Mouse (Mus musculus) MEL (cell line): ENCODE data around the gene Sart3.

Experiments used
- CTCF ChIP-seq, 3 experiments: IDR thresholded peaks in 2 of 3; conservative IDR thresholded peaks in 1 of 3; 2 replicates each; pipeline ENCODE4 v1.5.1; 2011 to 2012; ENCODE audit warnings: low read length in 3 of 3, low read depth in 2 of 3, mild to moderate bottlenecking in 2 of 3, improper control_type of control experiment in 1 of 3, inconsistent platforms in 1 of 3, mixed read lengths in 1 of 3, moderate library complexity in 1 of 3; ENCODE audit not compliant: control insufficient read depth in 1 of 3, insufficient read depth in 1 of 3, poor library complexity in 1 of 3, severe bottlenecking in 1 of 3
- E2F4 ChIP-seq: IDR thresholded peaks from 2 replicates; pipeline ENCODE4 v1.6.1; 2011; ENCODE audit warnings: low read depth, low read length, improper control_type of control experiment, borderline replicate concordance
- GABPA ChIP-seq: IDR thresholded peaks from 2 replicates; pipeline ENCODE4 v1.6.1; 2012; ENCODE audit warnings: low read depth, mild to moderate bottlenecking, inconsistent platforms, low read length, improper control_type of control experiment, moderate library complexity
- JUND ChIP-seq: IDR thresholded peaks from 2 replicates; pipeline ENCODE4 v1.6.1; 2011; ENCODE audit warnings: low read depth, mild to moderate bottlenecking, improper control_type of control experiment, low read length
- MXI1 ChIP-seq: IDR thresholded peaks from 2 replicates; pipeline ENCODE4 v1.6.1; 2011; ENCODE audit warnings: mild to moderate bottlenecking, low read depth, low read length, improper control_type of control experiment
- MYB ChIP-seq: IDR thresholded peaks from 2 replicates; pipeline ENCODE4 v1.6.1; 2011; ENCODE audit warnings: mild to moderate bottlenecking, low read depth, low read length, improper control_type of control experiment
- NELFE ChIP-seq: IDR thresholded peaks from 2 replicates; pipeline ENCODE4 v1.6.1; 2011; ENCODE audit warnings: low read depth, low read length, improper control_type of control experiment
- POLR2A ChIP-seq, 2 experiments: IDR thresholded peaks; 2 replicates each; pipeline ENCODE4 v1.6.1; 2011 to 2012; ENCODE audit warnings: low read length in 2 of 2, mild to moderate bottlenecking in 2 of 2, control low read depth in 1 of 2, improper control_type of control experiment in 1 of 2, low read depth in 1 of 2, moderate library complexity in 1 of 2; ENCODE audit not compliant: control insufficient read depth in 1 of 2, insufficient read depth in 1 of 2, poor library complexity in 1 of 2
- UBTF ChIP-seq: IDR thresholded peaks from 2 replicates; pipeline ENCODE4 v1.6.1; 2012; ENCODE audit warnings: low read depth, mild to moderate bottlenecking, inconsistent platforms, low read length, improper control_type of control experiment, moderate library complexity, borderline replicate concordance; ENCODE audit not compliant: insufficient read depth

DNA sequence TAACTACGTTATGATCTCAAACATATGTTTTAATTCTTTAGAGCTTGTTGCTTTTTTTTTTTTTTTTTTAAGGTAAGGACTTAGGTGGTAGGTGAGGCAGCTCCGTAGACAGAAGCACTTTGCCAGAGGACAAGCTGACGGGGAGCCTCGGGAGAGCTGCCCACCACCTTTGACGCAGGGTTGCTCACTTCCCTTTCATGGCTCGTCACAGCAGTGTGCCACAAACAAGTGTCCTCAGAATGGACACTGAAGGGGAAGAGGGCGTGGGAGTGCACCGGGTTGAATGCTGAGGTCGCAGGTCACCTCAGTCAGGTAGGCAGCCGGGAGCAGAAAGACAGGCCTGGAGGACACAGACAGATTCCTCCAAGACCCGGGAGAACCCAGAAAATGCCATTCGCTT, 46.9 kb downstream of the Sart3 start:
- TF ChIP-seq JUND (no peak), MYB (no peak), POLR2A (IDR thresholded peaks at IDR 0.05; ENCODE audit: control insufficient read depth in 1 of 2, insufficient read depth in 1 of 2, low read depth in 1 of 2, low read length in 2 of 2, poor library complexity in 1 of 2) (no peak), CTCF (IDR thresholded peaks at IDR 0.05 in 2 of 3, conservative IDR thresholded peaks at IDR 0.05 in 1 of 3; ENCODE audit: control insufficient read depth in 1 of 3, insufficient read depth in 1 of 3, low read depth in 2 of 3, low read length in 3 of 3, poor library complexity in 1 of 3, severe bottlenecking in 1 of 3) (no peak), GABPA (no peak), MXI1 (no peak), NELFE (no peak), E2F4 (no peak), UBTF (no peak)
